Mouse (Mus musculus) erythroblast, embryonic 14.5 days (primary cell): ENCODE data around the gene Ldlrad3.

Source experiments
- GATA1 ChIP-seq: IDR thresholded peaks from 2 replicates; pipeline ENCODE4 v1.6.1; 2012; ENCODE audit warnings: low read length, inconsistent platforms, mixed read lengths
- TAL1 ChIP-seq: IDR thresholded peaks from 3 replicates; pipeline ENCODE4 v1.6.1; 2012; ENCODE audit warnings: low read length, inconsistent platforms, mixed read lengths

- TF ChIP-seq TAL1 (no peak), GATA1 (no peak)
Measured at GRCm38 (mm10) chr2:102048296-102049175, 137.6 kb downstream of the Ldlrad3 start.
